Mouse (Mus musculus) liver, postnatal 0 days (tissue): ENCODE measurements around the gene Dmc1.

Experiments used
- CTCF ChIP-seq: sonication (generic); IDR thresholded peaks from 2 replicates; pipeline ENCODE4 v1.5.1; 2016; ENCODE audit warnings: antibody characterized with exemption, low read depth
- EP300 ChIP-seq: IDR thresholded peaks from 2 replicates; pipeline ENCODE4 v1.6.1; 2016; ENCODE audit warnings: antibody characterized with exemption, low read depth, mild to moderate bottlenecking

DNA sequence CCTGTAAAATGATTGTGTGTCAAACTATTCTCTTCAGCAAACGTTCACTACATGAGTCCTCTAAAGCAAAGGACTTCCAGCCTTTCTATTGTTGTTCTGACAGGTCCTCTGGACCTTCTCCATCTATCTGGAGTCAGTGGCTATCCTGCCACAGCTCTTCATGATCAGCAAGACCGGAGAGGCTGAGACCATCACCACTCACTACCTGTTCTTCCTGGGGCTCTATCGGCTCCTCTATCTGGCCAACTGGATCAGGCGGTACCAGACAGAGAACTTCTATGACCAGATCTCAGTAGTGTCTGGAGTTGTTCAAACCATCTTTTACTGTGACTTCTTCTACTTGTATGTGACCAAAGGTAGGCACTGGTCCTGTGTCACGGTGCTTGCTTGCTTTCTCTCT lies 79.3 kb downstream of the Dmc1 start:
- TF ChIP-seq CTCF: no peak
- TF ChIP-seq EP300: no peak
